Mouse (Mus musculus) midbrain, postnatal 0 days (tissue): ENCODE measurements around the gene Tma7. TPM values are rescaled to one million over a fixed set of nuclear protein-coding genes. Genes with fewer than 3 reads are reported as not detected.

ENCODE experiments used
- ATAC-seq: fragments of 200-750 bp; cut with Nextera tagmentation; 2 replicates; pipeline ENCODE4 v1.8.0; 2017; ENCODE audit warnings: moderate number of reproducible peaks, mild to moderate bottlenecking, moderate TSS enrichment, moderate library complexity; ENCODE audit not compliant: low FRiP score
- DNase-seq: peaks from one replicate; pipeline ENCODE4 v3.0.0-alpha.2; 2015; ENCODE audit warnings: low spot score
- H3K27ac ChIP-seq: fragments of 300-500 bp; sonication (generic); 2 replicates; pipeline ENCODE4 v1.5.1; 2014; ENCODE audit warnings: low read depth, mild to moderate bottlenecking, low read length, mixed read lengths
- H3K27me3 ChIP-seq: fragments of 300-500 bp; sonication (generic); 2 replicates; pipeline ENCODE4 v1.6.1; 2014; ENCODE audit warnings: low read length, control low read depth, mixed read lengths; ENCODE audit not compliant: insufficient read depth
- H3K36me3 ChIP-seq: fragments of 300-500 bp; sonication (generic); 2 replicates; pipeline ENCODE4 v1.6.1; 2014; ENCODE audit warnings: low read length, control low read depth, mixed read lengths; ENCODE audit not compliant: insufficient read depth
- H3K4me1 ChIP-seq: fragments of 300-500 bp; sonication (generic); 2 replicates; pipeline ENCODE4 v1.6.1; 2014; ENCODE audit warnings: mild to moderate bottlenecking, control low read depth, antibody characterized with exemption, low read length, mixed read lengths; ENCODE audit not compliant: insufficient read depth
- H3K4me2 ChIP-seq: fragments of 300-500 bp; sonication (generic); 2 replicates; pipeline ENCODE4 v1.6.1; 2014; ENCODE audit warnings: low read depth, mild to moderate bottlenecking, low read length, mixed read lengths; ENCODE audit not compliant: poor library complexity, severe bottlenecking
- H3K4me3 ChIP-seq: fragments of 300-500 bp; sonication (generic); 2 replicates; pipeline ENCODE4 v1.5.1; 2014; ENCODE audit warnings: low read depth, mild to moderate bottlenecking, low read length, moderate library complexity
- H3K9ac ChIP-seq: fragments of 300-500 bp; sonication (generic); replicated peaks from 2 replicates; pipeline ENCODE4 v1.6.1; 2014; ENCODE audit warnings: mild to moderate bottlenecking, low read length, moderate library complexity, mixed read lengths; ENCODE audit not compliant: poor library complexity, severe bottlenecking
- H3K9me3 ChIP-seq: fragments of 300-500 bp; sonication (generic); 2 replicates; pipeline ENCODE4 v1.6.1; 2016; ENCODE audit warnings: low read length, control low read depth
- CTCF ChIP-seq: IDR thresholded peaks from 2 replicates; pipeline ENCODE4 v1.5.1; 2016; ENCODE audit warnings: antibody characterized with exemption, mild to moderate bottlenecking
- WGBS: fragments of 180-500 bp; shearing (Covaris S2); extraction: QIAGEN DNeasy Blood & Tissue Kit; methylation state at CpG from one replicate; pipeline ENCODE4 v1.1.7; 2014; 5-methylcytosine and 5-hydroxymethylcytosine counted together
- polyA plus RNA-seq: library from polyadenylated mRNA; unstranded; fragments of >200 nt; fragmentation: Nextera tagmentation; extraction: Ambion mirVana; gene quantifications from 2 replicates; pipeline ENCODE4 v1.2.1, GENCODE M21; 2015
- total RNA-seq: library from RNA; depleted of rRNA; stranded (reverse); fragments of >200 nt; gene quantifications from 2 replicates; pipeline ENCODE4 v1.2.3, GENCODE M21; 2014

Tma7 gene
- total and polyA plus RNA-seq, 2 experiments from 2014 or later: 129 to 825 TPM

- Histone ChIP-seq H3K9me3 (no peaks in the 10 kb centered on the region), H3K9ac (no peak overlapping the region), H3K27me3 (no peaks in the 10 kb centered on the region), H3K4me1 (no peaks in the 10 kb centered on the region), H3K4me2 (no peak overlapping the region), H3K36me3 (peaks cover 86% of the 10 kb centered on the region), H3K27ac (no peak overlapping the region), H3K4me3 (no peak overlapping the region)
- 96% methylated on average over 11 of the region's 11 CpGs for WGBS
- no peak for DNase-seq
- ATAC-seq: no peak
- no peak for TF ChIP-seq CTCF
Measured at GRCm38 (mm10) chr9:109110240-109110639, 27.9 kb upstream of the Tma7 start.

GRCm38 (mm10) chr9:109107341-109107740, 25.0 kb upstream of the Tma7 start:
- Histone ChIP-seq H3K4me2 (no peak overlapping the region), H3K9me3 (no peaks in the 10 kb centered on the region), H3K36me3 (peaks cover 82% of the 10 kb centered on the region), H3K9ac (no peak overlapping the region), H3K27ac (no peak overlapping the region), H3K27me3 (no peaks in the 10 kb centered on the region), H3K4me3 (no peak overlapping the region), H3K4me1 (no peaks in the 10 kb centered on the region)
- TF ChIP-seq CTCF: no peak
- ATAC-seq (no peak), DNase-seq (no peak)
- 87% methylated on average over 5 of the region's 6 CpGs for WGBS

DNA sequence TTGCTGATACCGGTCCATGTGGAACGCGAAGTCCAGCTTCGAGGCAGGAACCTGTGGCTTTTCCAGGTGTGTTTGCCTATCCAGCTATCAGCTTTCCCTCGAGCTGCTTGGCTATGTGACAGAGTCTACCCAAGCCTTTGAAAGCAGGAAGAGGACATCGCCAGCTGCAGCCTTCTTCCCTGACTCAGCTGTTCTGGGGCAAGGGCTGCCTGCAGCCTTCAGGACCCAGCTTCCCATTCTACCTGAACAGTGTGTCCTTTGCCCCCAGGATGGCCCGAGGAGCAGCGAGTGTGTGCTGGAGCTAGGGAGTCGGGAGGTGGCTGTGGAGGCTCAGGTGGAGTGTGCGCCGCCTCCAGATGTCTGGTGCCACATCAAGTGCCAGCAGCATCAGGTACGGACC, 23.3 kb upstream of the Tma7 start:
- TF ChIP-seq CTCF: no peak
- H3K27ac ChIP-seq: no peak overlapping the region
- ATAC-seq: no peak
- WGBS: 95% methylated on average over 12 of the region's 12 CpGs
- H3K27me3 ChIP-seq: no peaks in the 10 kb centered on the region
- no peaks in the 10 kb centered on the region for H3K4me1 ChIP-seq
- H3K36me3 ChIP-seq: peaks cover 68% of the 10 kb centered on the region
- no peak overlapping the region for H3K4me2 ChIP-seq
- H3K4me3 ChIP-seq: no peak overlapping the region
- H3K9ac ChIP-seq: no peak overlapping the region
- no peak for DNase-seq
- no peaks in the 10 kb centered on the region for H3K9me3 ChIP-seq

GRCm38 (mm10) chr9:109105011-109105410, 22.6 kb upstream of the Tma7 start:
- TF ChIP-seq CTCF: no peak
- 78% methylated on average over 12 of the region's 12 CpGs for WGBS
- peaks cover 65% of the 10 kb centered on the region for H3K36me3 ChIP-seq
- no peaks in the 10 kb centered on the region for H3K4me1 ChIP-seq
- ATAC-seq: peak; percentile 21; the same call in 1 of the 2 replicates
- no peaks in the 10 kb centered on the region for H3K27me3 ChIP-seq
- no peak overlapping the region for H3K4me3 ChIP-seq
- H3K4me2 ChIP-seq: no peak overlapping the region
- H3K9ac ChIP-seq: no peak overlapping the region
- no peaks in the 10 kb centered on the region for H3K9me3 ChIP-seq
- H3K27ac ChIP-seq: peak overlapping the region; percentile 18; the same call in 1 of the 2 replicates
- peak; percentile 58 for DNase-seq

DNA sequence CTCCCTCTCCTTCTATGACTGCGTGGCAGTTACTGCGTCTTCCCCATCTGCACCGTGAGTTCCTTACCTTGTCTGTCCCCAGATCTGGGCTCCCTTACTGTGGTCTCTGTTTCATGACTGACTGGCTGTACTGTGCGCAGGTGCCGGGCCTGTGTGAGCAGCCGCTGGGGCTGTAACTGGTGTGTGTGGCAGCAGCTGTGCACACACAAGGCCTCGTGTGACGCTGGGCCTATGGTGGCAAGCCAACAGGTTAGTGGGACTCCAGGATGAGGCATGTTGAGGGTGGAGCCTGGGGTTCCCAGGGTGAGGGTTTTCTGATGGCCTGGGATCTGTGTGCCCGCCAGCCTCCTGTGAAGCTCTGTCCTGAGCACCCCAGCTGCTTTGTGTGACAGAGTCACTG, 21.7 kb upstream of the Tma7 start:
- H3K4me2 ChIP-seq: no peak overlapping the region
- peaks cover 62% of the 10 kb centered on the region for H3K36me3 ChIP-seq
- no peaks in the 10 kb centered on the region for H3K27me3 ChIP-seq
- no peaks in the 10 kb centered on the region for H3K9me3 ChIP-seq
- no peak overlapping the region for H3K27ac ChIP-seq
- H3K4me3 ChIP-seq: no peak overlapping the region
- WGBS: 91% methylated on average over 9 of the region's 9 CpGs
- ATAC-seq (no peak), DNase-seq (no peak)
- H3K4me1 ChIP-seq: no peaks in the 10 kb centered on the region
- TF ChIP-seq CTCF: no peak
- no peak overlapping the region for H3K9ac ChIP-seq

DNA sequence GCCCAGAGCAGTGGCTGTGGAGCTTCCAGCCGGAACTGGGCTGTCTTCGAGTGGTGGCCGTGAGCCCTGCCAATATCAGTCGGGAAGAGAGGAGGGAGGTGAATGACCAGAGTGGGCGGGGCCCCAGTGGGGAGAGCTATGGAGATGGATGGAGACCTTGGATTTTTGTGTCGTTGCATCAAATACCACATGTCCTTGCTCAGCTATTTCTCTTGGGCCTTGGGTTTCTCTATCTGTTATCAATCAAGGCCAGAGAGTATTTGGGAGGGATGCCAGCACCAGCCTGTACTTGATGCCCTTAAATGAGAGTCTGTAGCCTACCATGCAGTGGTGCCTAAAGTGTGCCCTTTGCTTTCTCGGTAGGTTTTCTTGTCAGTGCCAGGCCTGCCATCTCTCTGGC, 20.9 kb upstream of the Tma7 start:
- H3K27ac ChIP-seq: no peak overlapping the region
- no peak for DNase-seq
- 68% methylated on average over 7 of the region's 7 CpGs for WGBS
- H3K4me2 ChIP-seq: no peak overlapping the region
- no peak for ATAC-seq
- no peaks in the 10 kb centered on the region for H3K9me3 ChIP-seq
- H3K9ac ChIP-seq: 0 out of 2 replicates have a peak overlapping the region, but pooled peaks have one; percentile 19
- H3K4me1 ChIP-seq: 0 out of 2 replicates have a peak, but pooled peaks cover 5% of the 10 kb centered on the region
- no peak for TF ChIP-seq CTCF
- H3K27me3 ChIP-seq: no peaks in the 10 kb centered on the region
- peaks cover 54% of the 10 kb centered on the region for H3K36me3 ChIP-seq
- no peak overlapping the region for H3K4me3 ChIP-seq
